Mouse (Mus musculus) kidney, adult 8-10 months (tissue): ENCODE measurements around the gene Rnaset2a.
A peak's percentile ranks its signal among the peaks of the same experiment; 100 is the strongest.
"Not testable (repeated sequence)": the region's sequence is repeated elsewhere in the genome, so short reads cannot be mapped to it uniquely, and the experiment has no call there.

Experiments
- DNase-seq, 2 experiments: peaks; one replicate each; pipeline ENCODE4 v3.0.0; 2022

Rnaset2a gene

DNA sequence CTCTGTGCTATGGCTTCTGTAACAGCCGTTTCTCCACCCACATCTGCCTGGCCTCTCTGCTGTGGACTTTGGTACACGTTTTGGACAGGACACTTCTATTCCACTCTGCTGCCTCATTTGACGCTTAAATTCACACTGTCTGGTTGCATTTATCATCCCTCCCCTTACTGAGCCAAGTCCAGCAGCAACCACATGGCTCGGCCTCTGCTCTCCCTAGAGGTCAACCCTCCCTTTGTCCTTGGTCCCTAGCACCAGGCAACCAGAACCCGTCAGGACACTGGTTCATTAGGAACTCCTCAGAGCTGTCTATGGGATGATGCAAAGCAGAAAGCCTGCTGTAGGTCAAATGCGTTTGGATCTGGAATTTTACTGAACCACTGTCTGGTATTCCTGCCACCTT is 17.0 kb downstream of the Rnaset2a start:
- not testable (repeated sequence) for DNase-seq

DNA sequence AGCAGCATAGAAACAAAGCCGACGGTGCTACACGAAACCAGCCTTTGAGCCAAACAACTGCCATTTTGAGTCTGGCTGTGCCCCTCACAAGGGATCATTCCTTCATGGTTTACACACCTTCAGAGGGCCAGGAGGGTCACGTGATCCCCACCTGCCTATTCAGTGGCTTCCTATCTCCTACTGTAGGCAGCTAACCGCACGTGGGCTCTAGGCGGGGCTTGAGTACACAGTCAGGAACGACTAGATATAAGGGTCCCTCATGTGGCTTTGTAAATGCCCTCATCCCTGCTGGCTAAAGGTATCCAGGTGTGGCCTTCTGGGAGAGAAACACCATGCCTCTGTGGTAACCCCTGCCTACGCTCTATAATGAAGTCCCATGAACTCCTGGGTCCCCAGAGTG is 18.3 kb downstream of the Rnaset2a start:
- DNase-seq: not testable (repeated sequence)

DNA sequence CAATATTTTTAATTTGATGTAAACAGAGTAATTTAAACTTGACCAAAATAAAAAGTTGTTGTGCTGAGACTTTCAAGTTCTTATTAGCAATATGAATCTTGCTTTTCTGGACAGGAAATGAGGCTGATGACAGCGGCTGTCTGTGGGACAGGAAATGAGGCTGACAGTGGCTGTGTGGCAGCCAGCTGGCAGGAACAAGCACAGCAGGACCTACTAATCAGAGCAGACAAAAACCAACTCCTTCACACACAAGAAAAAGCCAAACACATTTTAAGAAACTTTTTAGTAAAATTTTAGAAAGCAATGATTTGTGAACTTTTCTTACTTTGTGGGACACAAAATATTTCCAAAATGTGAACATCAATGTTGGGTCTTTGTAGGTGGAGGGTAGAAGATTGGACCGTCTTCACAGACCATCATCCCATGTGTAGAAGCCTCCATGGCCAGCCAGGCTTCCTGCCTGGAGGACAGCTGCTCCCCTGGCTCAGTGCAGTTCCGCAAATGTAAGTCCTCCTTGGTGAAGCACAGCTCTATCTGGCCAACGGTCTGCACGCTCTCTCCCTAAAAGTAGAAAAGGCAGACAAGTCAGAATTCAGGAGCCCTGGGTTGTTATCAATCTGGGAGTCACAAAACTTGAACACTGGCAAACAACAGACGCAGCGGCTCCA is 19.4 kb downstream of the Rnaset2a start:
- DNase-seq: not testable (repeated sequence)

DNA sequence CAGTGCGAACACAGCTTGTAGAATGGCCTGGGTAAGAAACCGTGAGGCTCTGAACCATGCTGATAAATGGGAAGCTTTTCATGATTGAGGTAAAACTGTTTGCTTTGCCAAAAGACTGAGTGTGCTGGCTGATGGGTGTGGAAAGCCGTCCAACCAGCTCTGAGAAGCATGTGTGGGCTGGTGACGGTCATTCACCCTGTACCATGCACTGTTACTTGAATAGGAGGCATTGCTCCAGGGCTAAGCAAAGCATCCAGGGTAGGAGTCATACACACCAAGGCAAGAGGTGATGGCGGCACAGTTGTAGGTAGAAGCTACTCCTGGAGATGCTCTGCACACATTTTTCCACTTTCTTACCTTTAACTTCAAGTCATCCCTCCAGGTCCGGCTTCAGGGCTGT is 23.3 kb downstream of the Rnaset2a start:
- DNase-seq: not testable (repeated sequence)

DNA sequence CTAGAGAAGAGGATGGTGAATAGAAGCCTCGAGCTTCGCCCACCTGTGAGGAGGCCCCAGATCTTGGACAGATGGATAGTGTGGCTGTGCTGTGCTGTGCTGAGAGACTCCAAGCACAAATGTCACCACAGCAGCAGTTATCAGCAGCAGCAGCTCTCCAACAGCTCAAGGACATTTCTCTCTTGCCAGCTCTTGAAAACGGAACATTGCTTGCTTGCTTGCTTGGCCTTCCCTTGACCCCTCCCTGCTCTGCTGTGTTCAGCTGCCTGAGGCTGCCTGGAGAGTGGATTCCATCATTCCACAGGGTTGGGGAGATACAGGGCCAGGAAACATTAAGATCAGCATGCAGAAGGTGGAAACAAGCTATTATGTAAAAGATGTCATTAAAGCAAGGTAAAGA is 24.9 kb downstream of the Rnaset2a start:
- DNase-seq: not testable (repeated sequence)

DNA sequence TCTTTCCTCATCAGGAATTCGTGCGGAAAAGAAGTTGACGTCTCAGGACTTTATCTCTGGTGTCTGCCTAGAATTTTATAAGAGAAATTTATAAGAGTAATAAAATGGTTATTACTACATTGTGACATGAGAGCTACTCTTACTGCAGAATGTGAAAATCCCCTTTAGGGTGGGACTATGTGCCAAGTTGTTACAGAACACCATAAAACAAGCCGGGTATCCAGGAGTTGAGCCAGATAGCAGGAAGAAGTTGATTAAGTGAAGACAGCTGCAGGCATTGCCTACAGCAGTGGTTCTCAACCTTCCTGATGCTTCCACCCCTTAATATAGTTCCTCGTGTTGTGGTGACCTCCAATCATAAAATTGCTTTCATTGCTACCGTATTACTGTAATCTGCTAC is 31.0 kb downstream of the Rnaset2a start:
- not testable (repeated sequence) for DNase-seq

DNA sequence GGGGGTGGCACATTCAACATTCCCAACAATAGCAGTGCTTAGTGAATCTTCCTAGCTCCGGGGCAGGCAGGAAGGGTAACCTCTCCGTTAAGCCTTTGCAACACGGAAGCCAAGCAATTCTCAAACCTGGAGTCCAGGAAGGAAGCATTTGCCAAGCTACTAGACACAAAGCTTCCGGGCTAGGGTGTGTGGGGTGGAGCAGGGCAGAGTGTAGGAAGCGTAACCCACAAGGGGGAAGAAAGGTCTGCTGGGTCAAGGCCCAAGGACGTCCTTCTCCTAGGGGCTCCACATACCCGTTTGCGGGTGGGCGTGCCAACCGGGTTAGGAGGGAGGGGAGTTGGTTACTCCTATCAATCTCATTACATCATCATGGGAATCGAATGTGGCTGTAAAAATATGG is 31.5 kb downstream of the Rnaset2a start:
- peak in 1 of 2 experiments; percentile 19 for DNase-seq

DNA sequence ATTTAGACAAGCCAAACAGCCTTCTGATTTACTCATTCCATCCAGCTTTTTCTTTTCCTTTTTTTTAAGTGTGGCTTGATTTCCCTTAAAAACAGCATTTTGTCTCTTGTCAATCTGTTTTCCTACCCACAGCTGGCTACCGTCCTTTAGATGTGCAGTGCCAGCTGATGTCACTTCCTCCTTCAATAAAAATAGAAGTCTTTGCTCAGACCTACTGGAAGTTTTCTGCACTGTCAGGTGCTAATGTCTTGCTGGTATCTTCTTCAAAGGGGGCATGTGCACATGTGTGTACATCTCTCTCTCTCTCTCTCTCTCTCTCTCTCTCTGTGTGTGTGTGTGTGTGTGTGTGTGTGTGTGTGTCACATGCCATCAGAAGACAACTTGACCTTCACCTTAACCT is 35.7 kb downstream of the Rnaset2a start:
- DNase-seq: not testable (repeated sequence)

DNA sequence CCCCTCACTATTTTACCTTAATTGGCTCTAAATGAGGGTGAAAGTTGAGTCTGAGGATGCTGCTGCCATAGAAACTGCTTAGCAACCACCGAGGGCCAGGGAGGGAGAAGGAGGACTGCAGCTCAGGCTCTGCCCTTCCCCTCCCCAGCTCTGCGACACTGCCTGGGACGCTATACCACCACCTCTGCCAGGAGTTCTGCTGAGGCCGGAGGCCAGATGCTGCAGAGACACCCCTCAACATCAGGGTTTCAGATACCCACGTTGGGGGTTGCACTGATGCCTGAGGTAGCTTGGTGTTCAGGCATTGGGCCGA is 46.6 kb downstream of the Rnaset2a start:
- DNase-seq: not testable (repeated sequence)

DNA sequence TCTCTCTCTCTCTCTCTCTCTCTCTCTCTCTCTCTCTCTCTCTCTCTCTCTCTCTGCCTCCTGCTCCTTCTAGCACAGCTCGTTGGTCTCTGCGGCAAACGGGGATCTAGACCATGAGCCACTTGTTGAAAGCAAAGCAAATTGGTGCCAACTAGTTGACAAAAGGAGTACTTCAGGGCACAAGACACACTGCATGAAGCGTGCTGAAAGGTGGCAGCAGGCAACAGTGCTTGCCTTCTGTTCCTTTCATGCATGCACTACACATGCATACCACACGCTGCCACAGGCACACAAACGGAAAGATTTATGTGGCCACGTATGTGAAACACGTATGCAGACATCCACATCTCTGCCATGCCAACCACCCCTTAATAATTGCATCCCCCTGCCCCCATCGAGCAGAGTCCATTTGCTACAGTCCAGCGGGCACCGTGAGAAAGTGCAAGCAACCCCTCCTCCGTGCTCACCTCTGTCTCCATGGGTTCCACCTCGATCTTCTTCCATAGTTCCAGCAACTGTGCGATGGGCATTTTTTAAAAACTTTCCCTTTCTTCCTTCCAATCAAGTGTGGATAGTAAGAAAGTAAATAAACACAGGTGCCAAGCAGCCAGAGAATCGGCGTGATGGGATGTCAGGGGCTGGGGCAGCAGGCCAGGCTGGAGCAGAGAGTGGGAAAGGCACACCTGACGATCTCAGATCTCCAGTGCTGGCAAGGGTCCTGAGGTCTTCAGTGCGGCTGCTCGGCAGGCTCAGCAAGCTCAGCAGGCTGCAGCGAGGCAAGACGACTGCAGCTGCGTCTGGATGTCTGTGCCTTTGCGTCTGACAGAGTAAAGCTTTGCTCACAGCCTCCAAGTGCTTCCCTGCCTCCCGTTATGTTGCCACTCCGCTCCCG is 47.2 kb downstream of the Rnaset2a start:
- DNase-seq: not testable (repeated sequence)

DNA sequence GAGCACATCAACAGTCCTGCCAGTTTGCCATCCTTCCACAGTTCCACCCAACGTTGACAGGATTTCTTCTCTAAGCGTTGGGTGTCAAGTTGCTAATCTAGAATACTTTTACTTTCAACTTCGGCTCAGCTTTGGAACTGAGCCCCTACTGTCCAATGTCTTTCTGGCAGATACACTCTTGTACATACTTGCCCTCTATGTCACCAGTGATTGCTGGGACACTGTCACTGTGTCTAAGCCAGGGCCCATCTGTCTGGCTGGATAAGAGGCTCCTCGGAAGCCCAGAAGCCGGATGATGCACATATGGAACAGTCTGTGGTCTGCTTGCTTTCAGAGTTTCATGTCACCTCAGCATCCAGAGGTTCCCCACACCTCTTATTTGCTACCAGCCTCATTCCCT is 51.7 kb downstream of the Rnaset2a start:
- DNase-seq: not testable (repeated sequence)

DNA sequence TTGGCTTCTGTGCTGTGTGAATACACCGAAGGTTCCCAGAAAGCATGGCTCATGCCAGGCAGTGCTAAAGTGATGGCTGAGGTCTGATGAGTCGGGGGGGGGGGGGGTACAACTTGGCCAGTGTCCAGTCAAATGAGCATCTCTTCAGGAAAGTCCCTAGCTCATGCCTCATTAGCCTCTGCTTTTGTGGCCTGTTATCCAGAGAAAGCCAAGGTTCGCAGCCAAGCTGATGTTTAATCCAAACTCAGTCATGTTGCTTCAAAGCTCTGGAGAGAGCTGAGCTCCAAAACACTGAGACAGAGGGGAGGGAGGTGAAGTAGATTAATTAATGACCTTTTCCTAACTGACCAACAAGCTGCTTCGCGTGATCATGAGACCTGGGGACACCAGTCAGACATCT is 52.2 kb downstream of the Rnaset2a start:
- DNase-seq: peak; percentile 35 to 48

DNA sequence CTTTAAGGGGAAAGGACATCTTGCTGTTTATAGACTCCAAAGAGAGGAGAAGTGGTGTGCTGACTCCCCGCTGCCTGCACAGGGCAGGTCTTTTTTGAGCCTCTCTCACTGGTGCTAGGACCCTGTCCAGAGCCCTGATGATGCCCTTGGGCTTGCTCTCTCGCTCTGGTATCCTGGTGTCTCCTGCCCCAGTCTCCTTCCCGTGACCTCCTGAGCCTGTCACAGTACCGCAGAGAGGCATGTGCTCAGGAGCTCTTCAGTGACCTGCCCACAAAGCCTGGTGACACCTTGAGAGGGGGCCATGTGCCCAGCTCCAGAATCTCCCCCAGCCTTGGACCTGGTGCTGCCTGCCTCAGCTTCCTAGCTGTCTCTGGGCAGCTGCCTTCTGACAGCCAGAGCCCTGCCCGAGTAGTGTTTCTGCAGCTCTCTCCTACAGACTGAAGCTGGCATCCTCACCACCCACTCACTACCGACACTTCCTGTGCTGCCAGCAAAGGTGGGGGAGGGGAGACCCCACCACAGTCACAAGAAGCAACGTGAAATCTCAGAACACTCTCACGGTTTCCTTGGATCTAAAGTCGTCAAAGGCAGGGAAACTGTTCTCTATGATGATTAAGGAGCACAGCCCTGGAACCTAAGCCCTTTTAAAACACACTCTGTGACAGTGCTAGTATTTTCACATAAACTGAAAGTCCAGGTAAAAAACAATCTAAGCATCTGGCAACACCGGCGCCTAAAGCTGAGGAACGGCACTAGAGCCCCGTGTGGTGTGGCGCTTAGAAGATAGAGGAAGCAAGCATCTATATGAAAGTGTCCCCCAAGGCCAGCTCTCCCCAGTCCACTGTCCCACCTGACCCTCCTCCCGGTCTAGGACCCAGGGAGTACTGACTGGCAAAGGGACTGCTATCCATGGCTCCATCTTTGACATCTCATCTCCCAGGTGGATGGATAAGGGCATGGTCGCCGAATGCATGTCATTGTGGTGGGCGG is 55.1 kb downstream of the Rnaset2a start:
- not testable (repeated sequence) for DNase-seq

DNA sequence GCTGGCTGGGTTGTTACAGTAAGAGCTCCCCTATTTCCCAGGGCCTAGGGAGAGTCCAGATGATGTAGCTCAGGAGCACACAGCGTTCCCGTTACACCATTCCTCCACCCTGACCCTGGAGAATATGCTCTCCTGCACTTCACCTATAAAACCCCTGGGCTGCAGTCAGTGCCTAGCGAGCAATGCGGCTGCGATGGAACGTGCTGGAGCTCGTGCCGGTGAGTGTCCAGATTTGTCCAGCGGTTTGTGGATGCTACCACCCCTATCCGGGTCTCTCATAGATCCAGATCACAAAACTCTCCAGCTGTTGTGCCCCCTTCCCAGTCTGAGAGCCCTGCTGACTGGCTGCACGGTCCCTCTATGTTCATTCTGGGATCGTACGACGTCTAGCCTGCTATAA is 56.6 kb downstream of the Rnaset2a start:
- DNase-seq: not testable (repeated sequence)

DNA sequence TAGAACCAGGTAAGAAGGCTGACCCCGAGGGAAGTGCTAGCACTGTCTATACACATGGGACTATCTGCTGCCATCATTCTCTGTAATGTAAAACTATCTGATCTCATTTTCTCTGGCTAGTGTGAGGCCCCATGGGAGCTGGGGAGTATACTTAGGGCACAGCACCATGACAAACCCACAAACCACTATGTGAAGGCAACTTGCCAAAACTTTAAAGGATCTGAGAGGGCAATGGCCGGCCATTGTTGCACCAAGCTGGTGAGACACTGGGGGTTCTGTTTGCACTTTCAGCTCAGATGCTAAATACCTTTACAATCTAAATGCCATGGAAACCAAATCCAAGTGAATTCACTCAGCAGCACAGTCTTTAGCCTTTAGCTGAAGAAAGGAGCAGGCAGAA is 78.0 kb downstream of the Rnaset2a start:
- not testable (repeated sequence) for DNase-seq
